Mouse (Mus musculus): ENCODE results near the gene Slc22a28. TPM values are rescaled to one million over a fixed set of nuclear protein-coding genes. Genes with fewer than 3 reads are reported as not detected.

The Slc22a28 gene
- not detected for polyA plus RNA-seq (2017; shearing (Covaris generic))

GRCm38 (mm10) chr19:8131881-8132280, at the start of gene Slc22a28:
Gene Slc22a28, minus strand, starts transcription at chr19:8131982.

Other genes with a start within 250 kb of the Slc22a28 start
- gene Slc22a27, start 166.0 kb downstream of the Slc22a28 start, polyA plus RNA-seq (2017; shearing (Covaris generic)) = not detected
- not detected for gene Slc22a29, start 86.9 kb upstream of the Slc22a28 start, polyA plus RNA-seq (2017; shearing (Covaris generic))

Data from CD4-positive, CD25-positive, alpha-beta regulatory T cell (primary cell).